Mouse (Mus musculus) limb, embryonic 13.5 days (tissue): ENCODE measurements around the gene Papln. TPM values are rescaled to one million over a fixed set of nuclear protein-coding genes. Genes with fewer than 3 reads are reported as not detected.
A peak's percentile ranks its signal among the peaks of the same experiment; 100 is the strongest.

ENCODE experiments used
- ATAC-seq: fragments of 200-750 bp; cut with Nextera tagmentation; 2 replicates; pipeline ENCODE4 v1.8.0; 2017; ENCODE audit warnings: low read depth, moderate number of reproducible peaks, moderate TSS enrichment; ENCODE audit not compliant: low FRiP score
- H3K27ac ChIP-seq: fragments of 300-500 bp; sonication (generic); 2 replicates; pipeline ENCODE4 v1.5.1; 2015; ENCODE audit warnings: inconsistent platforms, mild to moderate bottlenecking, moderate library complexity
- H3K27me3 ChIP-seq: fragments of 300-500 bp; sonication (generic); 2 replicates; pipeline ENCODE4 v1.6.1; 2015; ENCODE audit warnings: mild to moderate bottlenecking, inconsistent platforms
- H3K36me3 ChIP-seq: fragments of 300-500 bp; sonication (generic); 2 replicates; pipeline ENCODE4 v1.6.1; 2015; ENCODE audit warnings: inconsistent platforms, mild to moderate bottlenecking, moderate library complexity
- H3K4me1 ChIP-seq: fragments of 300-500 bp; sonication (generic); 2 replicates; pipeline ENCODE4 v1.6.1; 2015; ENCODE audit warnings: inconsistent platforms
- H3K4me2 ChIP-seq: fragments of 300-500 bp; sonication (generic); replicated peaks from 2 replicates; pipeline ENCODE4 v1.6.1; 2015; ENCODE audit warnings: inconsistent platforms, mild to moderate bottlenecking, moderate library complexity
- H3K4me3 ChIP-seq: fragments of 300-500 bp; sonication (generic); 2 replicates; pipeline ENCODE4 v1.5.1; 2015; ENCODE audit warnings: moderate library complexity, mild to moderate bottlenecking, inconsistent platforms
- H3K9ac ChIP-seq: fragments of 300-500 bp; sonication (generic); 2 replicates; pipeline ENCODE4 v1.6.1; 2015; ENCODE audit warnings: mild to moderate bottlenecking, inconsistent platforms
- H3K9me3 ChIP-seq: fragments of 300-500 bp; sonication (generic); 2 replicates; pipeline ENCODE4 v1.6.1; 2016; ENCODE audit warnings: inconsistent platforms
- WGBS: fragments of 180-500 bp; shearing (Covaris S2); methylation state at CpG from one replicate; pipeline ENCODE4 v1.1.7; 2015; 5-methylcytosine and 5-hydroxymethylcytosine counted together
- polyA plus RNA-seq: library from polyadenylated mRNA; unstranded; fragments of >200 nt; fragmentation: Nextera tagmentation; extraction: Ambion mirVana; gene quantifications from 2 replicates; pipeline ENCODE4 v1.2.1, GENCODE M21; 2015

The Papln gene
- polyA plus RNA-seq, 1 experiment from 2014 or later = 1.3 TPM

DNA sequence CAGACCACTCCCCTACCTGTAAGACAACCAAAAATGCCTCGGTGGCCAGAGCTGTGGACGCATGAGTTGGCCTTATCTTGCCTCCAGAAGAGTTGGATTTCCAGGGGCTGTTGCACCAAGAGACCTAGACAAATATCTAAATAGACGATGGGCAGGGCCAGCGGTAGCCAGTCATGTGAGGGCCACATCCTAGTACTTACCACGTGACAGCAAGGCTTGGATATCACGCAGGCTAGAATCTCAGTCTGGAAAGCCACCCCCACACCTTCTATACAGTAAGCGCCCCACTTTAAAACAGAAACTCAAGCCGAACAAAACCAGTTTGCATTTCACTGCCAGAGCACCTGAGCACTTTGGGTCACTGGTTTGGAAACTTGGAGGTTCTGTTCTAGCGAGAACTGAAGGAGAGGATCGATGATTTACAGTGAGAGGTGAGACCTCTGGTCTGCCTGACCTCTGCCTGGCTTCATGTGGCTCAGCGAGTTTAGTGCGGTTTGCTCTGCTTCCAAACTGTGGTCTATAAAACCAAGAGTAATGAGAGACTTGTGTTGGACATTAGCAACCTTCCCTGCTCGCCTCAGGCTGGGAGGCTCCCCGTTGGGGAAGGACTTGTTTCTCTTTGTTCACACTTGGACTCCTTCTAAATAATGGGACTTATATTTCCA lies 4.9 kb downstream of the Papln start:
- H3K27ac ChIP-seq = no peak overlapping the region

DNA sequence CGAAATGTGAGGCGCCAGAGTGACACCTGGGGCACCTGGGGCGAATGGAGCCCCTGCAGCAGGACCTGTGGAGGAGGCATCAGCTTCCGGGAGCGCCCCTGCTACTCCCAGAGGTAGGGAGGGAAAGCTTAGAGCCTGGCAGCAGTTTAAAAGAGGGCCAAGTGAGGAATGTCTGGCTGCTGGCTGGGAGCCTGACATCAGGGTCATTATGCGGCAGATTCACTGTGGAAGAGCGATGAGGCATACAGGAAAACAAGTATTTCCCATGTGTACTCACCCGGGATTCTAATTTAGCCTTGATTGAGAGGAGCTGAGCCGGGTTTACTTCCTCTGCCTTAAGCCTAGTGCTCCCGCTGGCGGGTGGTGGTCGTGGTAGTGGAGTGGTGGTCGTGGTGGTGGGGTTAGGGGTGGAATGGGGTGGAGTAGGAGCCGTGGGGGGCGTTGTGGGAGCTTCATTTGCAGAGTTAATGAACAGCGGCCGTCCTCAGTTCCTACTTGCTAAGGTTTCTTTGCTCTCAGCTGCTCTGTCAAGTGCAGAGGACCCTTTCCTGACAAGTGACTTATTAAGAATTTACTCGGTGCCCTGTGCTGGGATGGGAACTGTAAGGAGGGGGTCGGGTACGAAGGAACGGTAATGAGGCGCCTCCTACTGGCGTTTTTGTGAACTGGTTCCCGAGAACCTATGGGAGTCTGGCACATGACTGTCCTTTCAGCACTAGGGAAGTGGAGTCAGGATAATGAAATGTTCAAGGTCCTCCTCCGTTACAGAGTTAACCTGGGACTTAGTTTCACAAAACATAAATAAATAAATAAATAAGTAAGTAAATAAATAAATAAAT lies 7.2 kb downstream of the Papln start:
- WGBS = 5% methylated on average over 25 of the region's 25 CpGs
- H3K27ac ChIP-seq = no peak overlapping the region; the same call in 1 of the 2 replicates
- no peaks in the 10 kb centered on the region for H3K9me3 ChIP-seq
- H3K9ac ChIP-seq = peak overlapping the region; percentile 45; the same call in 1 of the 2 replicates
- H3K4me2 ChIP-seq = peak overlapping the region; percentile 49
- peaks cover 46% of the 10 kb centered on the region for H3K4me1 ChIP-seq
- ATAC-seq = peak; percentile 29; the same call in 1 of the 2 replicates
- no peak overlapping the region for H3K4me3 ChIP-seq
- H3K36me3 ChIP-seq = no peaks in the 10 kb centered on the region
- peaks cover 29% of the 10 kb centered on the region; the same call in 1 of the 2 replicates for H3K27me3 ChIP-seq

More for the DNA sequence above, 4.9 kb downstream of the Papln start:
- 35% methylated on average over 14 of the region's 14 CpGs for WGBS
- H3K9me3 ChIP-seq = no peaks in the 10 kb centered on the region
- ATAC-seq = no peak
- H3K4me1 ChIP-seq = peaks cover 58% of the 10 kb centered on the region
- no peak overlapping the region for H3K4me3 ChIP-seq
- H3K4me2 ChIP-seq = no peak overlapping the region
- no peak overlapping the region for H3K9ac ChIP-seq
- H3K27me3 ChIP-seq = peaks cover 36% of the 10 kb centered on the region; the same call in 1 of the 2 replicates
- H3K36me3 ChIP-seq = no peaks in the 10 kb centered on the region

DNA sequence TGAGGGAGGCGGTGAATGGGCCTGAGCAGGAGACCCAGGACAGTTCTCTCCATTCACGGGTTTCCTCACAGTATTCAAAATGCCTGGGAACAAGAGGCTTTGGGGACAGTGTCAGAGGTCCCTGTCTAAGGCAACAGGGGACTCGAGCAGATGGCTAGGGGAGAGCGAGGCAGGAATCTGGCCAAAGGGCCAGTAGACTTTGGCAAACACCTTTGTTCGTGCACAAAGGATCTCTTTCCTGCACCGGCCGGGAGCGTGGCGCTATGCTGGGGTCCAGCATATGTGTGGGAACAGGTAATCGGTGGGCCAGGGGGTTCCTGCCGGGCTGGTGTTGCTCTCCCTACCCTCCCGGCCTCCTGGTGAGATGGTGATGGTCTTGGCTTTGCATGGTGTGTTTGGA lies 12.2 kb downstream of the Papln start:
- no peak overlapping the region for H3K27ac ChIP-seq
- peaks cover 5% of the 10 kb centered on the region; the same call in 1 of the 2 replicates for H3K27me3 ChIP-seq
- H3K4me2 ChIP-seq = no peak overlapping the region
- peaks cover 2% of the 10 kb centered on the region for H3K4me1 ChIP-seq
- H3K9me3 ChIP-seq = no peaks in the 10 kb centered on the region
- WGBS = 76% methylated on average over 12 of the region's 12 CpGs
- H3K36me3 ChIP-seq = no peaks in the 10 kb centered on the region
- ATAC-seq = no peak
- H3K4me3 ChIP-seq = no peak overlapping the region
- H3K9ac ChIP-seq = no peak overlapping the region

DNA sequence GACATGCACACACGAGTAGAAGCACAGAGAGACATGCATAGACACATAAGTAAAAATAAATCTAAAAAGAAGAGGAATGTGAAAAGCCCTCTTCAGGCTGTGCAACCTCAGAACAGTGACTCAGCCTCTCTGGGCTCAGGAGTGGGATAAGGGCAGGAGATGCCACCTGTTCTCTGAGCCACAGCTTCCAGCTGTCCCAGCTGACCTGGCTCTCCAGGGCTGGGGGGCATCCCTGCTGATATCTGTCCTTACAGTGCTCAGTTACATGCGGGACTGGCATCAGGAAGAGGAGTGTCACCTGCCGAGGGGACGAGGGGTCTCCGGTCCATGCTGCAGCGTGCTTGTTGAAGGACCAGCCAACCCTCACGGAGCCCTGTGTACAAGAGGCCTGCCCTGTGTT lies 13.3 kb downstream of the Papln start:
- WGBS = 86% methylated on average over 7 of the region's 7 CpGs
- Histone ChIP-seq H3K4me2 (no peak overlapping the region), H3K4me1 (no peaks in the 10 kb centered on the region), H3K27ac (no peak overlapping the region), H3K9me3 (no peaks in the 10 kb centered on the region), H3K36me3 (no peaks in the 10 kb centered on the region), H3K27me3 (peaks cover under 1% of the 10 kb centered on the region; the same call in 1 of the 2 replicates), H3K9ac (no peak overlapping the region), H3K4me3 (no peak overlapping the region)
- ATAC-seq = no peak

DNA sequence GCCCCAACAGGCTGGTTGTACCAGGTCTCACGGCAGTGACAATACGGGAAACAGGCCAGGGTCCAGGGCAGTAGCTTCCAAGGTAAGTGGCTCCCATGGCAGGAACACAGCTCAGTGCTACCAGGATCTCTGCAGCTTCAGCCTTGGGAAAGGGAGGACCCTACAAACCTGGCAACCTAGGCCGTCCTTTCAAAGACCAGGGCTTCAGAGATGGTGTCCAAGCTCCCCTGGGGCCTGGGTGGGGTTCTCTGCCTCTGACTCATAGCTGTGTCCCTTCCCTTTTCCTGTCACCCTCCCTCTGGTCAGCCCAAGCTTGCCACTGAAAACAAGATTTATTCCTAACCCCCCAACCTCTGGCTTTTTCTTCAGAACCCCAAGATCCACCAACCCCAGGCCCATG lies 16.7 kb downstream of the Papln start:
- Histone ChIP-seq H3K9ac (no peak overlapping the region), H3K4me1 (no peaks in the 10 kb centered on the region), H3K9me3 (no peaks in the 10 kb centered on the region), H3K27ac (no peak overlapping the region), H3K4me3 (no peak overlapping the region), H3K36me3 (no peaks in the 10 kb centered on the region), H3K27me3 (no peaks in the 10 kb centered on the region; the same call in 1 of the 2 replicates), H3K4me2 (no peak overlapping the region)
- ATAC-seq = no peak
- WGBS = 92% methylated on average over 3 of the region's 3 CpGs

DNA sequence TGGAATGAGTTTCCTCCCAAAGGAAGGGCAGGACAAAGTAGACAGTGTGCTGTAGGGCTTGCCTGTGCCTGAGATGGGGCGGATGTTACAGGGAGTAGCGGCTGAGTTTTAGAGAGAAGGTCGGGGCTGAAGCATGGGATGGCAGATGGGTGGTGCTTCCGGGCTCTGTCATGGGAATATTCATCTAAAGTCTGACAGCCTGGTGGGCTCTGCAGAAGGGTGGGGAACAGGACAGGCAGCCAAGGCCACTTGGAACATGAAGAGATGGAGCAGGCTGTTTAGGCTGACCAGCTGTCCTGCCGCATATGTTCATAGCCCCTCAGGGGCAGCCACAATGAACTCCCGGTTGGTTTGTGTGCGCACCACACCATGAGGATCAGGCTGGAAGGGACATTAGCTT lies 17.8 kb downstream of the Papln start:
- 73% methylated on average over 7 of the region's 7 CpGs for WGBS
- Histone ChIP-seq H3K36me3 (no peaks in the 10 kb centered on the region), H3K4me1 (no peaks in the 10 kb centered on the region), H3K27ac (no peak overlapping the region), H3K27me3 (no peaks in the 10 kb centered on the region), H3K9ac (no peak overlapping the region), H3K4me2 (no peak overlapping the region), H3K9me3 (no peaks in the 10 kb centered on the region), H3K4me3 (no peak overlapping the region)
- peak; percentile 10; the same call in 1 of the 2 replicates for ATAC-seq

DNA sequence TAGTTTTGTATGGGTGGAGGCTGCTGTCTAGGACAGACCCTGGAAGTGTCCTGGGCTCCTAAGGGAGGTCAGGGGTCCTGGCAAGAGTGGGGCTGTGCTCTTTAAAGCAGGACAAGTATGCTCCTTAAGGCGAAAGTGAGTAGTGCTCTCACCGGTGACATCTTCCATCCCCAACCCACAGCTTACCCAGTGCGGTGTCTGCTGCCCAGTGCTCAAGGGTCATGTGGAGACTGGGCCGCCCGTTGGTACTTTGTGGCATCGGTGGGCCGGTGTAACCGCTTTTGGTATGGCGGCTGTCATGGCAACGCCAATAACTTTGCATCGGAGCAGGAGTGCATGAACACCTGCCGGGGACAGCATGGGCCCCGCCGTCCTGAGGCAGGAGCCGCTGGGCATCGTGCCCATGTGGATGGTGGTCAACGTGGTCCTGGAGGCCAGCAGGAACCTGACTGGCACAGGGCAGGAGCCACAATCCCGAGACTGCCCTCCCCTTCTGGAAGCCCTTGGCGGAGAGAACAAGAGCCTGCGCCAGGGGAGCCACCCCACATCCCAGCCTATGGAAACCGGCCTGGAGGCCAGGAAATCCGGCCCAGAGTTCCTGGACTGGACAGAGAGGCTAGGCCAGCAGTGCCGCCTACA lies 18.3 kb downstream of the Papln start:
- no peaks in the 10 kb centered on the region for H3K9me3 ChIP-seq
- no peak overlapping the region for H3K4me3 ChIP-seq
- H3K4me1 ChIP-seq = no peaks in the 10 kb centered on the region
- no peak overlapping the region for H3K9ac ChIP-seq
- H3K4me2 ChIP-seq = no peak overlapping the region
- no peak overlapping the region for H3K27ac ChIP-seq
- ATAC-seq = peak; percentile 5; the same call in 1 of the 2 replicates
- WGBS = 70% methylated on average over 23 of the region's 23 CpGs
- H3K36me3 ChIP-seq = no peaks in the 10 kb centered on the region
- H3K27me3 ChIP-seq = no peaks in the 10 kb centered on the region

DNA sequence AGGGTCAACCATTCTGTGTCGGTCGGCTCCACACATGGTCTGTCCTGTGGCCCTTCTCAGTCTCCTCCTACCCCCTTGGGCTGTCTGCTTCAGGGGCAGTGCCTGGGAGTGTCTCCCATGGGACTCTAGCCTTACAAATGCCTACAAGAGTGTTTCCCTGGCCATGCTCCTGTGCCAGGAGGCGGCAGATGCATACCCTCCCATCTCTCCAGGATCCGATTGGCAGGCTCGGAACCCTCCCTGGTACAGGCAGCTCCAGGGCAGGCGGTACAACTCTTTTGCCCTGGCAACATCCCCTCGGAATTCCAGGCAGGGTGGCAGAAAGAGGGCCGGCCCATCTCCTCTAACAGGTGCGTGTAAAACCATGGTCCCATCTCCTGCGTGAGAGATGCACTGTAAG lies 19.2 kb downstream of the Papln start:
- no peak overlapping the region for H3K9ac ChIP-seq
- WGBS = 92% methylated on average over 10 of the region's 10 CpGs
- no peak for ATAC-seq

DNA sequence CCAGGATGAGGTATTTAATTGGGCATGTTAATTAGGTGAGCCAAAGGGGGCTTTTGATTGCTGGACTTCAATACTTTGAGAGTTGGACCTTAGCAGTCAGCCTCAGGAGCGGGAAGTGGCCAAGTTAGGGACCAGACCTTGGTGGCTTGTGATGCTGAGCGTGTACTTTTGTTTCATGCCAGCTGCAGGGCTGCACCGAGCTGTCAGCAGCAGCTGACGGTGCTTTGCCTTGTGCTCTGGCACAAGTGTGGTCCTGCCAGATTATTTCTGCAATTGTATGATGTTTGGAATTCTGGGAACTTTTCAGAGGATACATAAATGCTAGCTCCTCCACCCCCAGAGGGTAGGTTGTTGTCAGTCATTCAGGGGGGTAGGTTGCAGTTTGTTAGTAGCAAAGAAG lies 21.9 kb downstream of the Papln start:
- no peak overlapping the region for H3K27ac ChIP-seq
- 75% methylated on average over 4 of the region's 4 CpGs for WGBS

More for the DNA sequence above, 19.2 kb downstream of the Papln start:
- Histone ChIP-seq H3K9me3 (no peaks in the 10 kb centered on the region), H3K27me3 (no peaks in the 10 kb centered on the region), H3K4me2 (no peak overlapping the region), H3K27ac (no peak overlapping the region), H3K4me3 (no peak overlapping the region), H3K36me3 (no peaks in the 10 kb centered on the region), H3K4me1 (no peaks in the 10 kb centered on the region)

DNA sequence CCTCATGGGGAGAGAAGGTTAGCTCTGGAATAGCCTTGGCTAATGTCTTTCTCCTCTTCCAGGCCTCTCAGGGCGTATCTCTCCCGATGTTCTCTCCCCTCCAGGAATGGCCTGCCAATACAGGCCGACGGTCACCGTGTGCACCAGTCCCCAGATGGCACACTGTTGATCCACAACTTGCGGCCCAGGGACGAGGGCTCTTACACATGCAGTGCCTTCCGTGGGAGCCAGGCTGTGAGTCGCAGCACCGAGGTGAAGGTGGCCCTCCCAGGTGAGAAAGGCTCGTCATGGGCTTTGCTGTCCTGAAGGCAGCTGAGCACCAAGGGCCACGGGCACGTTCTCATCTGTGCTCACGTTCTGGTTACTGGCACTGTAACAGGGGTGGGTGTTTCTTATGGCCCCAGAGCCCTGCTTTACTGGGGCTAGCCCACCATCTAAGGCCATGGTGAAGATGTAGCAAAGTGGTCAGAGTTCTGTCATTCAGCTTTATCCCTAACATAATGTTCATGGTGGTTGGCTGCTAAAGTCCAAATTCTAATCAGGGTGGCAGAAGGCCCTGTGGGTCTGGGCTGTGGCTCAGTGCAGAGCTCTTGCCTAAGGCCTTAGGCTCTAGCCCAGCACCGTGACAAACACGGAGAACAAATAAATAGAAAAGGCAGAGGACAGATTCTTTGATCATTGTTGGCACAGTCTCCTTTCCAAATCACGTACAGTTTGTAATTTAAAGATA lies 25.8 kb downstream of the Papln start:
- WGBS = 83% methylated on average over 17 of the region's 17 CpGs
- Histone ChIP-seq H3K4me3 (no peak overlapping the region), H3K27ac (no peak overlapping the region), H3K4me2 (no peak overlapping the region), H3K36me3 (peaks cover 18% of the 10 kb centered on the region), H3K27me3 (no peaks in the 10 kb centered on the region), H3K9ac (no peak overlapping the region), H3K9me3 (no peaks in the 10 kb centered on the region), H3K4me1 (peaks cover 7% of the 10 kb centered on the region)
- no peak for ATAC-seq

More for the DNA sequence above, 21.9 kb downstream of the Papln start:
- no peaks in the 10 kb centered on the region for H3K9me3 ChIP-seq
- no peaks in the 10 kb centered on the region for H3K27me3 ChIP-seq
- H3K9ac ChIP-seq = no peak overlapping the region
- ATAC-seq = no peak
- no peak overlapping the region for H3K4me2 ChIP-seq
- peaks cover 7% of the 10 kb centered on the region for H3K4me1 ChIP-seq
- no peak overlapping the region for H3K4me3 ChIP-seq
- H3K36me3 ChIP-seq = no peaks in the 10 kb centered on the region

DNA sequence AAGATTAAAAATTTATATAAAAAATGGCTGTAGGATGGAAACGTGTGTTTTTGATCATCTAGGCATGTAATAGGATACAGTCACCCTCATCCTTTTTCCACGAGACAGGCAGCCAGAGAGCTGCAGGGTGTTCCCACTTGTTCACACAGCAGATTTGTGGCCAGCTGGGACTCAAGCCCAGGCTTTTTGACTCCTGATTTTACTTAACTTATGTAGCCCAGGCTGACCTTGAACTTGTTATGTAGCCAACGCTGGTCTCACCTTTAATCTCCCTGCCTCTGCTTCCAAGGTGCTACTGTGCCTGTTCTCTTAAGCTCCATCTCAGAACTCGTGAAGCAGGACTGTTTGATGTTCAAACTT lies 26.3 kb downstream of the Papln start:
- H3K36me3 ChIP-seq = peaks cover 18% of the 10 kb centered on the region
- H3K9me3 ChIP-seq = no peaks in the 10 kb centered on the region
- no peak overlapping the region for H3K4me3 ChIP-seq
- H3K4me1 ChIP-seq = peaks cover 7% of the 10 kb centered on the region
- H3K27ac ChIP-seq = no peak overlapping the region
- no peaks in the 10 kb centered on the region for H3K27me3 ChIP-seq
- no peak for ATAC-seq
- H3K4me2 ChIP-seq = no peak overlapping the region
- 23% methylated on average over 4 of the region's 4 CpGs for WGBS
- H3K9ac ChIP-seq = no peak overlapping the region
